Mouse (Mus musculus) heart, embryonic 13.5 days (tissue): ENCODE data around the gene Frmd4a. TPM values are rescaled to one million over a fixed set of nuclear protein-coding genes. Genes with fewer than 3 reads are reported as not detected.

Source experiments
- ATAC-seq: fragments of 200-750 bp; cut with Nextera tagmentation; 2 replicates; pipeline ENCODE4 v1.8.0; 2017; ENCODE audit warnings: moderate TSS enrichment; ENCODE audit not compliant: insufficient number of reproducible peaks, low FRiP score, low TSS enrichment; ENCODE audit errors: extremely low read depth
- H3K27ac ChIP-seq: fragments of 300-500 bp; sonication (generic); replicated peaks from 2 replicates; pipeline ENCODE4 v1.5.1; 2015; ENCODE audit warnings: moderate library complexity, mild to moderate bottlenecking, inconsistent platforms
- H3K27me3 ChIP-seq: fragments of 300-500 bp; sonication (generic); replicated peaks from 2 replicates; pipeline ENCODE4 v1.6.1; 2015; ENCODE audit warnings: mild to moderate bottlenecking, inconsistent platforms
- H3K36me3 ChIP-seq: fragments of 300-500 bp; sonication (generic); 2 replicates; pipeline ENCODE4 v1.6.1; 2015; ENCODE audit warnings: mild to moderate bottlenecking, inconsistent platforms
- H3K4me1 ChIP-seq: fragments of 300-500 bp; sonication (generic); 2 replicates; pipeline ENCODE4 v1.6.1; 2015; ENCODE audit warnings: inconsistent platforms
- H3K4me2 ChIP-seq: fragments of 300-500 bp; sonication (generic); 2 replicates; pipeline ENCODE4 v1.6.1; 2015; ENCODE audit warnings: inconsistent platforms, mild to moderate bottlenecking, moderate library complexity
- H3K4me3 ChIP-seq: fragments of 300-500 bp; sonication (generic); 2 replicates; pipeline ENCODE4 v1.5.1; 2015; ENCODE audit warnings: moderate library complexity, mild to moderate bottlenecking, inconsistent platforms
- H3K9ac ChIP-seq: fragments of 300-500 bp; sonication (generic); 2 replicates; pipeline ENCODE4 v1.6.1; 2015; ENCODE audit warnings: inconsistent platforms, mild to moderate bottlenecking, moderate library complexity
- H3K9me3 ChIP-seq: fragments of 300-500 bp; sonication (generic); 2 replicates; pipeline ENCODE4 v1.6.1; 2016; ENCODE audit warnings: inconsistent platforms
- WGBS: fragments of 180-500 bp; shearing (Covaris S2); methylation state at CpG from one replicate; pipeline ENCODE4 v1.1.7; 2015; ENCODE audit warnings: mixed read lengths; 5-methylcytosine and 5-hydroxymethylcytosine counted together
- polyA plus RNA-seq: library from polyadenylated mRNA; unstranded; fragments of >200 nt; fragmentation: Nextera tagmentation; extraction: Ambion mirVana; gene quantifications from 2 replicates; pipeline ENCODE4 v1.2.1, GENCODE M21; 2015

The Frmd4a gene
- polyA plus RNA-seq, 1 experiment from 2014 or later, result 15.2 TPM

- Histone ChIP-seq H3K27ac (peak overlapping the region; percentile 69), H3K4me3 (no peak overlapping the region), H3K4me2 (peak overlapping the region; percentile 40), H3K9me3 (no peaks in the 10 kb centered on the region), H3K4me1 (peaks cover 57% of the 10 kb centered on the region), H3K27me3 (no peaks in the 10 kb centered on the region), H3K36me3 (peaks cover 17% of the 10 kb centered on the region), H3K9ac (peak overlapping the region; percentile 50; the same call in 1 of the 2 replicates)
- peak; percentile 35; the same call in 1 of the 2 replicates for ATAC-seq
- 27% methylated on average over 20 of the region's 20 CpGs for WGBS
Measured at GRCm38 (mm10) chr2:4492485-4493481, 475.3 kb downstream of the Frmd4a start.

DNA sequence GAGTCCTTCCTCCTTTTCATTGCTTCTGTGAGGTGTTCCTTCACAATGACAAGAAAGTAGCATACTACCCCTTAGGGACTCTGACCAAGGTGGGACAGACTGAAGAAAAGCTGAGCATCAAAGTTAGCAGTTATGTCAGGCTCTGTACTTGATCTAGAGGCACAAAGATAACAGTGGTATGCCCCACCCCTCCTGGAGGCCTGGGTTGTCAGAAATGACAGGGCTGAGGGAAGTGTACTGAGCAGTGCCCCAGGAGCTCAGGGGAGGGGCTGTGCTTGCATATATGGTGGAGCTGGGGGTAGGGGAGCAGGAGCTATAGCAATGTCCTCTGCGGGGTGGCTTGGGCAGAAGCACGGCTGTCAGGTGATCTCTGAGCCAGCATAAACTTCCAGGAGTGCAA, 477.0 kb downstream of the Frmd4a start:
- no peak overlapping the region for H3K27ac ChIP-seq
- WGBS, result 29% methylated on average over 2 of the region's 2 CpGs

DNA sequence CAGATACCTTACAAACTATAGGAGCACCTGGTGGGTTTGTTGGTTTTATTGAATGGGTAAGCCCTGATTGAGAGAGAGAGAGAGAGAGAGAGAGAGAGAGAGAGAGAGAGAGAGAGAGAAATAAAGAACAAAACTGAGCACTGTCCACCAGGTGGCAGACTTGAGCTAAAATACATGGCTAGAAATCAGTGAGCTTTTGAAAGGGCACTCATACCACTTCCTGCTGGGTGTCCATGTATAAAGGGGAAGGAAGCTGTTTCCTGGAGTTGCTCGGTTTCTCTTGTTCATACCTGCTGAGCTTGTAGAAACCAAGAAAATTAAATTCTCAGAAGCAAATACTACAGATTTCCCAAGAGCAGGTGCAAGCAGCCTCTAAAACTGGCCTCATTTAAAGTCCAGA, 481.7 kb downstream of the Frmd4a start:
- 5% methylated on average over 1 of the region's 1 CpGs for WGBS
- H3K4me3 ChIP-seq, result no peak overlapping the region

More for the DNA sequence above, 477.0 kb downstream of the Frmd4a start:
- no peaks in the 10 kb centered on the region for H3K9me3 ChIP-seq
- H3K4me2 ChIP-seq, result no peak overlapping the region; the same call in 1 of the 2 replicates
- H3K36me3 ChIP-seq, result peaks cover 22% of the 10 kb centered on the region
- H3K4me3 ChIP-seq, result no peak overlapping the region
- no peak for ATAC-seq
- no peaks in the 10 kb centered on the region for H3K27me3 ChIP-seq
- peaks cover 56% of the 10 kb centered on the region for H3K4me1 ChIP-seq
- H3K9ac ChIP-seq, result no peak overlapping the region

DNA sequence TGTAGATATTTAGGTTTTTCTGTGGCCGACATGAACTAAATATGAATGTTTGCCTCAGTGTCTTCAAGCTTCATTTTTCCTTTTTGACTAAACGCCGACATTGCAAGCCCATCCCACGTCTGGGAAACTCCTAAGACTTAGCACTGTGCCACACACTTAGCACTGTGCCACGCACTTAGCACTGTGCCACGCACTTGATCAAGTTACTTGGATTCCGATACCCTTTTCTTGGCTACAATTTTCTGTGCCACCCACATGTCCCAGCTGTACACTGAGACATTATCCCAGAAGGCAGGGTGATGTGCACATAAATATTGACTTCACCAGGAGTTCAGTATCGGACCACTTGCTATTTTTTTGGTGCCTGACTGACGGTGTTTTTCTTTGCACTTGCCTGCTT, 482.4 kb downstream of the Frmd4a start:
- 85% methylated on average over 9 of the region's 9 CpGs for WGBS
- H3K36me3 ChIP-seq, result peaks cover 22% of the 10 kb centered on the region
- H3K9me3 ChIP-seq, result no peaks in the 10 kb centered on the region
- no peak overlapping the region for H3K4me2 ChIP-seq
- H3K27me3 ChIP-seq, result no peaks in the 10 kb centered on the region
- no peak overlapping the region for H3K4me3 ChIP-seq
- no peak overlapping the region for H3K9ac ChIP-seq
- peaks cover 46% of the 10 kb centered on the region for H3K4me1 ChIP-seq
- H3K27ac ChIP-seq, result no peak overlapping the region
- ATAC-seq, result no peak

More for the DNA sequence above, 481.7 kb downstream of the Frmd4a start:
- ATAC-seq, result no peak
- Histone ChIP-seq H3K27me3 (no peaks in the 10 kb centered on the region), H3K36me3 (peaks cover 20% of the 10 kb centered on the region), H3K4me2 (no peak overlapping the region), H3K4me1 (peaks cover 46% of the 10 kb centered on the region), H3K9me3 (no peaks in the 10 kb centered on the region), H3K27ac (no peak overlapping the region), H3K9ac (no peak overlapping the region)

DNA sequence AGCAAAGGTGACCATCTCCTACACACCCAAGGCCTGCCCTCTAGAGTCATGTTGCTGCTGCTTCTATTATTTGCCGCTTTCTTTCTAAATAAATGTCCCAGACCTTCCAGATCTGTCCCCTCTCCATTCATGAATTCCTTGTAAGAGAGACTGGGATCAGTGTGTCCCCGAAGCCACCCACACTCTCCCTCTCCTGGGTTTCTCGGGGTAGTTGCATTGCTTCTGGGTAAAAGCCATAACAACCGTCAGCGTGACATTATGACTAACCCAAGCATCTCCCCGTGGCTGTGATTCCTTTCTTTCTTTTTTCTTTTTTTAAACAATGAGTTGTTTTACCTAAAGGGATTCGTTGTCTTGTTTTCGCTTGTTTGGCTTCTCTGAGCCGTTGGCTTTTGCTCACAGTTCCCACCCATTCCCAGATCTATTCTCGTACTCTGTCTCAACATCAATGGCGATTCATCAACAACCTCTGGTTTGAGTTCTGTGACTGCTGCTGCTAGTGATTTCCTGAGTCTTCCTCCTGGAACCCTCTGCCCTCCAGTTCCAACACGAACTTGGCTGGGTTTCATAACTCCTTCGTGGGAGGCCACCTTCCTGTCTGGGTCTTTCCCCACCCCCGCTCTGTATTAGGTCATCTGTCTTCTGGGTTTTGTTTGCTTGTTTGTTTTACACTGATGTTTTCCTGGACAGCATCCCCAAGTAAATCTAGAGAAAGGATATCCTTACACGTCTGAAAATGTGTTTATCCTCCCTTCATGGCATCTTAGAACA, 483.9 kb downstream of the Frmd4a start:
- H3K4me3 ChIP-seq, result no peak overlapping the region
- H3K27me3 ChIP-seq, result no peaks in the 10 kb centered on the region
- no peak overlapping the region for H3K4me2 ChIP-seq
- H3K4me1 ChIP-seq, result peaks cover 43% of the 10 kb centered on the region
- no peak overlapping the region for H3K27ac ChIP-seq
- 65% methylated on average over 15 of the region's 15 CpGs for WGBS
- H3K9me3 ChIP-seq, result no peaks in the 10 kb centered on the region
- H3K36me3 ChIP-seq, result peaks cover 22% of the 10 kb centered on the region
- no peak for ATAC-seq
- H3K9ac ChIP-seq, result no peak overlapping the region

- Histone ChIP-seq H3K27me3 (no peaks in the 10 kb centered on the region), H3K4me3 (no peak overlapping the region), H3K4me2 (no peak overlapping the region), H3K9me3 (no peaks in the 10 kb centered on the region), H3K9ac (no peak overlapping the region), H3K4me1 (peaks cover 59% of the 10 kb centered on the region), H3K27ac (peak overlapping the region; percentile 24), H3K36me3 (0 out of 2 replicates have a peak, but pooled peaks cover 6% of the 10 kb centered on the region)
- no peak for ATAC-seq
- 59% methylated on average over 10 of the region's 10 CpGs for WGBS
Measured at GRCm38 (mm10) chr2:4504413-4504812, 486.9 kb downstream of the Frmd4a start.

DNA sequence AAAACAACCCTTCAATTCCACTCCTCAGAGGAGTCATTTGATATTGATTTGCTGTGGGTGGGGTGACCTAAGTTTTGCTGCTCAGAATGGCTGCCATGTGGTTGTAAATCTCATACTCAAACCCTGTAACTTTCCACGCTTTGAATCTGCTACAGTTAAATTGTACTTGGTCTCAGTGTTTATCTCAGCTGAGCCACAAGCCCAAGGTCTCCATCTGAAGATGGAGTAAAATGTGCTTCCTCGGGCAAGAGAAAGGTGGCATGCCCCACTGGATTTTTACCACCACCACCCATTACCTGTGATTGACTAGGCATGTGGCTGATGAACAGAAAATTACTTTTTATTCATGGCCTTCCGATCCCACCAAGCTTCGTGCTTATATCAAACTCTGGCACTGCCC, 488.2 kb downstream of the Frmd4a start:
- WGBS, result 87% methylated on average over 4 of the region's 4 CpGs

GRCm38 (mm10) chr2:4506659-4507058, 489.1 kb downstream of the Frmd4a start:
- Histone ChIP-seq H3K9me3 (no peaks in the 10 kb centered on the region), H3K36me3 (0 out of 2 replicates have a peak, but pooled peaks cover 6% of the 10 kb centered on the region), H3K27ac (no peak overlapping the region), H3K4me1 (peaks cover 63% of the 10 kb centered on the region), H3K27me3 (no peaks in the 10 kb centered on the region), H3K4me3 (no peak overlapping the region), H3K4me2 (no peak overlapping the region), H3K9ac (no peak overlapping the region)
- no peak for ATAC-seq
- WGBS, result 88% methylated on average over 9 of the region's 9 CpGs

More for the DNA sequence above, 488.2 kb downstream of the Frmd4a start:
- H3K4me3 ChIP-seq, result no peak overlapping the region
- no peak overlapping the region for H3K4me2 ChIP-seq
- H3K9me3 ChIP-seq, result no peaks in the 10 kb centered on the region
- no peak overlapping the region for H3K27ac ChIP-seq
- no peak overlapping the region for H3K9ac ChIP-seq
- no peak for ATAC-seq
- H3K36me3 ChIP-seq, result 0 out of 2 replicates have a peak, but pooled peaks cover 6% of the 10 kb centered on the region
- no peaks in the 10 kb centered on the region for H3K27me3 ChIP-seq
- H3K4me1 ChIP-seq, result peaks cover 69% of the 10 kb centered on the region

DNA sequence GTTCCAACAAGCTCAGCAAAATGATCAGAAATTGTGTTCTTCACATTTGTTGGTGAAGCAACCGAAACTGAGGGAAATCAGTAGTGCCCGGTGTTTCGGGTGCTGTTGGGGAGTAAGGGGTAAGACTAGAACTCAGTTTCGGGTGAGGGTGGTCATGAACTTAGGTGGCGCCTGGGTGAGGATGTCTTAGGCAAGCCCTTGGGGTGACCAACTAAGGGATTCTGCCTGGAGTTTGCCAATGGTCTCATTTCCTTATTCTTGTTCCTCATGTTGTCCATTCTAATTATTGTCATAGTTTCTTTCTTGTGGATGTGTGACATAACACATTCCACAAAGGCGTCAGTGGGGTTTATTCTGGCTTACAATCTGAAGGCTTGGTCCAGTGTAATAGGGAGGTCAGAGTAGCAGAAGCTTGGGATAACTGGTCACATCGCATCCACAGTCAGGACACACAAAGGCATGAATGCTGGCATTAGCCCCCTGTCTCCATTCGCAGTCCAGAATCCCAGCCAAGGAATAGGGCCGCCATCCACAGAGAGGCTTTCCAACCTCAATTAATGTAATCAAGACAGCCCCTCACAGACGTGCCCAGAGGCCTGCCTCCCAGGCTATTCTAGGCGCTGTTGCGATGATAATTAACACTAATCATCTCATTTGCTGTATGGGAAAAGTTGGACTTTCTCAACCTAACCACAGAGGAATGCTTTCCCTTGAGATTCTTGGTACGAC, 490.5 kb downstream of the Frmd4a start:
- H3K27ac ChIP-seq, result no peak overlapping the region
- WGBS, result 82% methylated on average over 13 of the region's 13 CpGs
- H3K4me3 ChIP-seq, result no peak overlapping the region
- no peak for ATAC-seq
- H3K4me1 ChIP-seq, result peaks cover 54% of the 10 kb centered on the region
- H3K4me2 ChIP-seq, result no peak overlapping the region
- H3K27me3 ChIP-seq, result no peaks in the 10 kb centered on the region
- no peak overlapping the region for H3K9ac ChIP-seq
- H3K9me3 ChIP-seq, result no peaks in the 10 kb centered on the region
- 0 out of 2 replicates have a peak, but pooled peaks cover 6% of the 10 kb centered on the region for H3K36me3 ChIP-seq

DNA sequence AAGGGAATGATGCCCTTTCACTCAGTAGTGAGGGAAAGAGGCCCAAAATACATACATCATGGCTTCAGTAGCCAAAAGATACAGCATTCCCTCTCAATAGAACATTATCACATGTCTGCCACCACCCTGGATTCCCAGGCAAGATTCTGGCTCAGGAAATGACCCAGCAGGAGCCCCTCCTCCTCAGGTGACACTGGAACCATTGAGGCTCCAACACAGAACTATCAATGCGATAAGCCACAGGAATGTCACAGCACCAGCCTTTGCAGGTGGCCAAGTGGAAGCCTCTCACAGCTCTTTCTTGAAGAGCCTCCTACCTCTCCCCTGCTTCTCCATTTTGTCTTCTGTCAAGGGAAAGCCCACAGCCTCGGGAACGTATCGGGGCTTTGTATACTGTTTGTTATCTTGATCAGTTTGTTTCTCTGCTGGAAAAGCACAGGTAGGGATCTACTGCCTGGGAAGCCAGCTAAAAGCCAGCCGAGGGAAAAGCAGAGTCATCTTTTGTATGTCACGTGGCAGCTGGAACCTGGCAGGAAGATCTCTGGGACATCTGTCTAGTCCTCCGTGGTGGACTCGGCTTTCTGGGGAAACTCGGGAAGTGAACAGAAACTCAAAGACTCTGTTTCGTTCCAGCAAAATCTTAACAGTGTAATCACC, 491.6 kb downstream of the Frmd4a start:
- WGBS, result 62% methylated on average over 10 of the region's 10 CpGs
- H3K9ac ChIP-seq, result no peak overlapping the region

More for the DNA sequence above, 491.6 kb downstream of the Frmd4a start:
- Histone ChIP-seq H3K4me2 (no peak overlapping the region), H3K27ac (peak overlapping the region; percentile 55), H3K4me3 (no peak overlapping the region), H3K9me3 (no peaks in the 10 kb centered on the region), H3K36me3 (0 out of 2 replicates have a peak, but pooled peaks cover 6% of the 10 kb centered on the region), H3K27me3 (no peaks in the 10 kb centered on the region), H3K4me1 (peaks cover 45% of the 10 kb centered on the region)
- no peak for ATAC-seq
